Mouse (Mus musculus) heart, embryonic 14.5 days (tissue): ENCODE measurements at regions not wholly inside any gene's neighbourhood (a gene's known extent, or its start where the extent isn't known, plus 50 kb on each side); places are given as distances from the start of the nearest gene placed in this dataset.

Source experiments
- ATAC-seq: fragments of 200-750 bp; cut with Nextera tagmentation; 2 replicates; pipeline ENCODE4 v1.8.0; 2017; ENCODE audit warnings: low read depth, moderate TSS enrichment; ENCODE audit not compliant: insufficient number of reproducible peaks, insufficient read depth, low FRiP score
- H3K27ac ChIP-seq, 2 experiments: fragments of 200-500 bp in 1 of 2; fragments of 300-500 bp in 1 of 2; sonication (generic) in 1 of 2; replicated peaks in 1 of 2; 2 replicates each; pipeline ENCODE4 v1.5.1; 2012 to 2014; ENCODE audit warnings: low read depth in 2 of 2, low read length in 2 of 2, control low read depth in 1 of 2, mild to moderate bottlenecking in 1 of 2, mixed read lengths in 1 of 2; ENCODE audit not compliant: control insufficient read depth in 1 of 2, insufficient read depth in 1 of 2
- H3K27me3 ChIP-seq: fragments of 300-500 bp; sonication (generic); 2 replicates; pipeline ENCODE4 v1.6.1; 2014; ENCODE audit warnings: mild to moderate bottlenecking, low read length, control low read depth; ENCODE audit not compliant: control insufficient read depth, insufficient read depth
- H3K36me3 ChIP-seq: fragments of 300-500 bp; sonication (generic); 2 replicates; pipeline ENCODE4 v1.6.1; 2014; ENCODE audit warnings: mild to moderate bottlenecking, control low read depth, low read length, mixed read lengths; ENCODE audit not compliant: control insufficient read depth, insufficient read depth
- H3K4me1 ChIP-seq, 2 experiments: fragments of 200-500 bp in 1 of 2; fragments of 300-500 bp in 1 of 2; sonication (generic) in 1 of 2; 2 replicates each; pipeline ENCODE4 v1.6.1; 2012 to 2014; ENCODE audit warnings: low read length in 2 of 2, control low read depth in 1 of 2, mixed read lengths in 1 of 2; ENCODE audit not compliant: control insufficient read depth in 2 of 2, insufficient read depth in 2 of 2
- H3K4me2 ChIP-seq: fragments of 300-500 bp; sonication (generic); 2 replicates; pipeline ENCODE4 v1.6.1; 2014; ENCODE audit warnings: mild to moderate bottlenecking, low read length
- H3K4me3 ChIP-seq, 2 experiments: fragments of 200-500 bp in 1 of 2; fragments of 300-500 bp in 1 of 2; sonication (generic) in 1 of 2; 2 replicates each; pipeline ENCODE4 v1.5.1; 2012 to 2014; ENCODE audit warnings: low read length in 2 of 2, mild to moderate bottlenecking in 2 of 2, control low read depth in 1 of 2, low read depth in 1 of 2, moderate library complexity in 1 of 2; ENCODE audit not compliant: control insufficient read depth in 1 of 2, insufficient read depth in 1 of 2
- H3K9ac ChIP-seq: fragments of 300-500 bp; sonication (generic); 2 replicates; pipeline ENCODE4 v1.6.1; 2014; ENCODE audit warnings: mild to moderate bottlenecking, low read length
- H3K9me3 ChIP-seq: fragments of 300-500 bp; sonication (generic); 2 replicates; pipeline ENCODE4 v1.6.1; 2016; ENCODE audit warnings: low read length, control low read depth; ENCODE audit not compliant: control insufficient read depth
- WGBS: fragments of 180-500 bp; shearing (Covaris S2); extraction: QIAGEN DNeasy Blood & Tissue Kit; methylation state at CpG from one replicate; pipeline ENCODE4 v1.1.7; 2014; 5-methylcytosine and 5-hydroxymethylcytosine counted together

- no peak for ATAC-seq
- Histone ChIP-seq H3K4me1 (peaks cover 20 to 28% of the 10 kb centered on the region in 2 experiments), H3K4me2 (no peak overlapping the region), H3K27ac (no peak overlapping the region), H3K36me3 (no peaks in the 10 kb centered on the region), H3K27me3 (no peaks in the 10 kb centered on the region), H3K9me3 (no peaks in the 10 kb centered on the region), H3K9ac (no peak overlapping the region), H3K4me3 (no peak overlapping the region)
- 84% methylated on average over 7 of the region's 7 CpGs for WGBS
Measured at GRCm38 (mm10) chr15:62096778-62097177, 1174.0 kb upstream of the A1bg start.

- no peak overlapping the region for H3K9ac ChIP-seq
- H3K4me2 ChIP-seq, result no peak overlapping the region
- H3K9me3 ChIP-seq, result no peaks in the 10 kb centered on the region
- H3K27ac ChIP-seq, result no peak overlapping the region
- WGBS, result 85% methylated on average over 3 of the region's 3 CpGs
- no peaks in the 10 kb centered on the region for H3K36me3 ChIP-seq
- peaks cover 21 to 28% of the 10 kb centered on the region in 2 experiments for H3K4me1 ChIP-seq
- no peak for ATAC-seq
- no peak overlapping the region for H3K4me3 ChIP-seq
- H3K27me3 ChIP-seq, result no peaks in the 10 kb centered on the region
Measured at GRCm38 (mm10) chr15:62095198-62095597, 1172.4 kb upstream of the A1bg start.

GRCm38 (mm10) chr15:62093672-62094071 is 1170.9 kb upstream of the A1bg start:
- Histone ChIP-seq H3K27ac (no peak overlapping the region), H3K4me3 (no peak overlapping the region), H3K36me3 (no peaks in the 10 kb centered on the region), H3K27me3 (no peaks in the 10 kb centered on the region), H3K9me3 (no peaks in the 10 kb centered on the region), H3K4me2 (no peak overlapping the region), H3K4me1 (peaks cover 12 to 16% of the 10 kb centered on the region in 2 experiments), H3K9ac (no peak overlapping the region)
- whole genome bisulfite sequencing, result 80% methylated on average over 4 of the region's 4 CpGs
- ATAC-seq, result no peak

GRCm38 (mm10) chr15:62092671-62093185 is 1169.9 kb upstream of the A1bg start:
- Histone ChIP-seq H3K4me1 (peaks cover 10 to 12% of the 10 kb centered on the region in 2 experiments), H3K4me3 (no peak overlapping the region), H3K27ac (no peak overlapping the region), H3K27me3 (no peaks in the 10 kb centered on the region), H3K9ac (no peak overlapping the region), H3K36me3 (no peaks in the 10 kb centered on the region), H3K9me3 (no peaks in the 10 kb centered on the region), H3K4me2 (no peak overlapping the region)
- WGBS, result 11% methylated on average over 5 of the region's 5 CpGs
- ATAC-seq, result no peak

- H3K36me3 ChIP-seq, result no peaks in the 10 kb centered on the region
- no peaks in the 10 kb centered on the region for H3K9me3 ChIP-seq
- peaks cover 10 to 12% of the 10 kb centered on the region in 2 experiments for H3K4me1 ChIP-seq
- no peak overlapping the region for H3K4me3 ChIP-seq
- WGBS, result 46% methylated on average over 12 of the region's 12 CpGs
- H3K27me3 ChIP-seq, result no peaks in the 10 kb centered on the region
- no peak overlapping the region for H3K9ac ChIP-seq
- H3K27ac ChIP-seq, result no peak overlapping the region
- ATAC-seq, result no peak
- H3K4me2 ChIP-seq, result no peak overlapping the region
Measured at GRCm38 (mm10) chr15:62091746-62092659, 1169.2 kb upstream of the A1bg start.

- Histone ChIP-seq H3K9me3 (no peaks in the 10 kb centered on the region), H3K4me2 (no peak overlapping the region), H3K36me3 (no peaks in the 10 kb centered on the region), H3K4me3 (no peak overlapping the region), H3K4me1 (peaks cover 10 to 12% of the 10 kb centered on the region in 2 experiments), H3K27ac (no peak overlapping the region), H3K27me3 (no peaks in the 10 kb centered on the region), H3K9ac (no peak overlapping the region)
- no peak for ATAC-seq
- 93% methylated on average over 5 of the region's 5 CpGs for WGBS
Measured at GRCm38 (mm10) chr15:62091144-62091543, 1168.3 kb upstream of the A1bg start.

GRCm38 (mm10) chr15:62088341-62088740 is 1165.5 kb upstream of the A1bg start:
- H3K27ac ChIP-seq, result no peak overlapping the region
- 91% methylated on average over 4 of the region's 4 CpGs for whole genome bisulfite sequencing
- H3K9me3 ChIP-seq, result no peaks in the 10 kb centered on the region
- H3K4me3 ChIP-seq, result no peak overlapping the region
- no peak for ATAC-seq
- H3K4me2 ChIP-seq, result no peak overlapping the region
- H3K27me3 ChIP-seq, result no peaks in the 10 kb centered on the region
- H3K9ac ChIP-seq, result no peak overlapping the region
- no peaks in the 10 kb centered on the region for H3K36me3 ChIP-seq
- peaks cover 10 to 12% of the 10 kb centered on the region in 2 experiments for H3K4me1 ChIP-seq
